Mouse (Mus musculus) ovary, postnatal 14 days (tissue): ENCODE results near the gene Hes1.

Experiments used
- DNase-seq: peaks from one replicate; pipeline ENCODE4 v3.0.0; 2022; ENCODE audit warnings: low spot score

Gene Hes1

GRCm38 (mm10) chr16:30052271-30052670, 11.9 kb upstream of the Hes1 start:
- DNase-seq = no peak

GRCm38 (mm10) chr16:30052839-30053511, 11.2 kb upstream of the Hes1 start:
- no peak for DNase-seq

GRCm38 (mm10) chr16:30054541-30054940, 9.6 kb upstream of the Hes1 start:
- no peak for DNase-seq

- DNase-seq = no peak
These were observed 8.8 kb upstream of the Hes1 start for GRCm38 (mm10) chr16:30055361-30055889.

- DNase-seq = no peak
These were observed 8.3 kb upstream of the Hes1 start for GRCm38 (mm10) chr16:30055927-30056326.

- DNase-seq = no peak
These were observed 7.3 kb upstream of the Hes1 start for GRCm38 (mm10) chr16:30056906-30057305.

- peak; percentile 48 for DNase-seq
These were observed 5.0 kb upstream of the Hes1 start for GRCm38 (mm10) chr16:30058974-30059717.

GRCm38 (mm10) chr16:30060412-30060811, 3.8 kb upstream of the Hes1 start:
- DNase-seq = no peak

- no peak for DNase-seq
These were observed 1.7 kb upstream of the Hes1 start for GRCm38 (mm10) chr16:30062242-30063030.

- DNase-seq = peak; percentile 51
These were observed 883 bp upstream of the Hes1 start for GRCm38 (mm10) chr16:30063121-30063881.

GRCm38 (mm10) chr16:30064613-30065012, 429 bp downstream of the Hes1 start:
- DNase-seq = no peak

GRCm38 (mm10) chr16:30065077-30065476, 893 bp downstream of the Hes1 start:
- peak; percentile 82 for DNase-seq

GRCm38 (mm10) chr16:30065537-30066183, 1.5 kb downstream of the Hes1 start:
- no peak for DNase-seq

- DNase-seq = peak; percentile 37
These were observed 2.1 kb downstream of the Hes1 start for GRCm38 (mm10) chr16:30066184-30066851.

- peak; percentile 80 for DNase-seq
These were observed 2.7 kb downstream of the Hes1 start for GRCm38 (mm10) chr16:30066852-30067301.

- DNase-seq = no peak
These were observed 4.1 kb downstream of the Hes1 start for GRCm38 (mm10) chr16:30068041-30069020.

- no peak for DNase-seq
These were observed 5.4 kb downstream of the Hes1 start for GRCm38 (mm10) chr16:30069580-30069949.

GRCm38 (mm10) chr16:30069950-30070770, 6.0 kb downstream of the Hes1 start:
- peak; percentile 80 for DNase-seq
